Mouse (Mus musculus) liver, embryonic 14.5 days (tissue): ENCODE data around the gene Ugt1a2. TPM values are rescaled to one million over a fixed set of nuclear protein-coding genes. Genes with fewer than 3 reads are reported as not detected.

Experiments used
- ATAC-seq: fragments of 200-750 bp; cut with Nextera tagmentation; 2 replicates; pipeline ENCODE4 v1.8.0; 2017; ENCODE audit warnings: moderate number of reproducible peaks, mild to moderate bottlenecking, moderate library complexity; ENCODE audit not compliant: insufficient read depth
- DNase-seq, 3 experiments: peaks; one replicate each; pipeline ENCODE4 v3.0.0-alpha.2; 2012 to 2013; ENCODE audit warnings: low read depth in 3 of 3, low spot score in 3 of 3
- H3K27ac ChIP-seq: fragments of 300-500 bp; sonication (generic); 2 replicates; pipeline ENCODE4 v1.5.1; 2014; ENCODE audit warnings: moderate library complexity, mild to moderate bottlenecking, control low read depth, inconsistent platforms
- H3K27me3 ChIP-seq: fragments of 300-500 bp; sonication (generic); 2 replicates; pipeline ENCODE4 v1.6.1; 2014; ENCODE audit warnings: mild to moderate bottlenecking, low read length, moderate library complexity; ENCODE audit not compliant: control insufficient read depth, insufficient read depth
- H3K36me3 ChIP-seq: fragments of 300-500 bp; sonication (generic); replicated peaks from 2 replicates; pipeline ENCODE4 v1.6.1; 2014; ENCODE audit warnings: low read depth; ENCODE audit not compliant: control insufficient read depth, insufficient read depth
- H3K4me1 ChIP-seq, 2 experiments: fragments of 200-500 bp in 1 of 2; fragments of 300-500 bp in 1 of 2; sonication (generic) in 1 of 2; replicated peaks; 2 replicates each; pipeline ENCODE4 v1.6.1; 2012 to 2014; ENCODE audit warnings: antibody characterized with exemption in 1 of 2, inconsistent platforms in 1 of 2, low read length in 1 of 2; ENCODE audit not compliant: control insufficient read depth in 2 of 2, insufficient read depth in 2 of 2
- H3K4me2 ChIP-seq: fragments of 300-500 bp; sonication (generic); 2 replicates; pipeline ENCODE4 v1.6.1; 2014; ENCODE audit warnings: low read depth, mild to moderate bottlenecking, control low read depth, moderate library complexity
- H3K4me3 ChIP-seq, 2 experiments: fragments of 200-500 bp in 1 of 2; fragments of 300-500 bp in 1 of 2; sonication (generic) in 1 of 2; 2 replicates each; pipeline ENCODE4 v1.5.1; 2012 to 2014; ENCODE audit warnings: low read depth in 2 of 2, low read length in 2 of 2, mild to moderate bottlenecking in 2 of 2, control low read depth in 1 of 2, inconsistent platforms in 1 of 2, moderate library complexity in 1 of 2; ENCODE audit not compliant: insufficient read depth in 1 of 2
- H3K9ac ChIP-seq: fragments of 300-500 bp; sonication (generic); replicated peaks from 2 replicates; pipeline ENCODE4 v1.6.1; 2014; ENCODE audit warnings: mild to moderate bottlenecking, control low read depth, moderate library complexity
- H3K9me3 ChIP-seq: fragments of 300-500 bp; sonication (generic); 2 replicates; pipeline ENCODE4 v1.6.1; 2016; ENCODE audit warnings: low read length, mixed read lengths; ENCODE audit not compliant: control insufficient read depth
- CTCF ChIP-seq: IDR thresholded peaks from 2 replicates; pipeline ENCODE4 v1.5.1; 2016; ENCODE audit warnings: antibody characterized with exemption, low read depth, control low read depth
- EP300 ChIP-seq: IDR thresholded peaks from 2 replicates; pipeline ENCODE4 v1.6.1; 2016; ENCODE audit warnings: antibody characterized with exemption, low read depth
- WGBS: fragments of 180-500 bp; shearing (Covaris S2); extraction: QIAGEN DNeasy Blood & Tissue Kit; methylation state at CpG from one replicate; pipeline ENCODE4 v1.1.7; 2014; ENCODE audit not compliant: insufficient replicate concordance; 5-methylcytosine and 5-hydroxymethylcytosine counted together
- polyA plus RNA-seq, 2 experiments: library from polyadenylated mRNA; depleted of rRNA in 1 of 2; stranded (reverse) in 1 of 2; unstranded in 1 of 2; fragments of >200 nt; fragmentation: Nextera tagmentation in 1 of 2; extraction: Ambion mirVana in 1 of 2; gene quantifications; 2 replicates each; pipeline versions ENCODE4 v1.2.1 to v1.2.3; 2012 to 2014

Gene Ugt1a2
- polyA plus RNA-seq, 2 experiments, result 0.02 TPM; not detected in 1

GRCm38 (mm10) chr1:88256886-88257663 lies 56.7 kb downstream of the Ugt1a2 start:
- Histone ChIP-seq H3K36me3 (peaks cover 10% of the 10 kb centered on the region), H3K4me2 (no peak overlapping the region), H3K4me3 (no peak overlapping the region), H3K27ac (no peak overlapping the region), H3K9ac (no peak overlapping the region), H3K9me3 (no peaks in the 10 kb centered on the region; the same call in 1 of the 2 replicates), H3K4me1 (peaks cover 6 to 32% of the 10 kb centered on the region in 2 experiments; a peak in 3 of 4 replicates), H3K27me3 (no peaks in the 10 kb centered on the region)
- ATAC-seq, result no peak
- TF ChIP-seq CTCF, result no peak
- no peak for TF ChIP-seq EP300
- DNase-seq, result no peak
- WGBS, result 57% methylated on average over 10 of the region's 10 CpGs

- Histone ChIP-seq H3K36me3 (peaks cover 16% of the 10 kb centered on the region), H3K4me1 (peaks cover 6 to 37% of the 10 kb centered on the region in 2 experiments; a peak in 3 of 4 replicates), H3K9ac (no peak overlapping the region), H3K9me3 (no peaks in the 10 kb centered on the region; the same call in 1 of the 2 replicates), H3K27me3 (no peaks in the 10 kb centered on the region), H3K4me2 (no peak overlapping the region), H3K27ac (no peak overlapping the region), H3K4me3 (no peak overlapping the region)
- TF ChIP-seq CTCF (no peak), EP300 (no peak)
- WGBS, result 66% methylated on average over 6 of the region's 6 CpGs
- ATAC-seq, result no peak
- no peak for DNase-seq
Observed at GRCm38 (mm10) chr1:88257681-88258080, 57.3 kb downstream of the Ugt1a2 start.

GRCm38 (mm10) chr1:88258361-88258760 lies 58.0 kb downstream of the Ugt1a2 start:
- TF ChIP-seq CTCF (no peak), EP300 (no peak)
- no peak overlapping the region for H3K4me3 ChIP-seq
- H3K27me3 ChIP-seq, result no peaks in the 10 kb centered on the region
- peaks cover 23% of the 10 kb centered on the region for H3K36me3 ChIP-seq
- H3K27ac ChIP-seq, result no peak overlapping the region
- ATAC-seq, result no peak
- DNase-seq, result no peak
- H3K9ac ChIP-seq, result no peak overlapping the region
- 59% methylated on average over 6 of the region's 6 CpGs for WGBS
- H3K9me3 ChIP-seq, result no peaks in the 10 kb centered on the region; the same call in 1 of the 2 replicates
- peaks cover 6 to 35% of the 10 kb centered on the region in 2 experiments; a peak in 3 of 4 replicates for H3K4me1 ChIP-seq
- H3K4me2 ChIP-seq, result no peak overlapping the region

GRCm38 (mm10) chr1:88258881-88259642 lies 58.7 kb downstream of the Ugt1a2 start:
- Histone ChIP-seq H3K9me3 (no peaks in the 10 kb centered on the region), H3K4me2 (no peak overlapping the region), H3K4me3 (no peak overlapping the region), H3K27me3 (no peaks in the 10 kb centered on the region), H3K9ac (no peak overlapping the region), H3K4me1 (peaks cover 6 to 34% of the 10 kb centered on the region in 2 experiments; a peak in 3 of 4 replicates), H3K27ac (no peak overlapping the region), H3K36me3 (peaks cover 30% of the 10 kb centered on the region)
- no peak for DNase-seq
- WGBS, result 51% methylated on average over 8 of the region's 8 CpGs
- no peak for ATAC-seq
- TF ChIP-seq CTCF (no peak), EP300 (no peak)

- WGBS, result 67% methylated on average over 4 of the region's 4 CpGs
- Histone ChIP-seq H3K4me1 (peaks cover 6 to 34% of the 10 kb centered on the region in 2 experiments; a peak in 3 of 4 replicates), H3K9me3 (no peaks in the 10 kb centered on the region), H3K4me3 (no peak overlapping the region), H3K27ac (no peak overlapping the region), H3K9ac (no peak overlapping the region), H3K4me2 (no peak overlapping the region), H3K36me3 (peaks cover 35% of the 10 kb centered on the region), H3K27me3 (no peaks in the 10 kb centered on the region)
- TF ChIP-seq CTCF (no peak), EP300 (no peak)
- ATAC-seq (peak; percentile 4), DNase-seq (no peak)
Observed at GRCm38 (mm10) chr1:88259643-88260024, 59.2 kb downstream of the Ugt1a2 start.
